Mouse (Mus musculus) mouse trophoblast stem cell (cell line): ENCODE measurements around the gene Tnni2.
"Not testable (repeated sequence)": the region's sequence is repeated elsewhere in the genome, so short reads cannot be mapped to it uniquely, and the experiment has no call there.

Experiments used
- in situ Hi-C, 2 experiments: fragments of 300-500 bp; cut with MseI, MboI; formaldehyde crosslinking; loops; 2 replicates in 1 of 2; 3 replicates in 1 of 2; pipeline ENCODE4 v1.15.1; 2025

The Tnni2 gene

GRCm38 (mm10) chr7:142441585-142441984, at the start of gene Tnni2:
Tnni2 (plus strand) TSS chr7:142441808.
- in situ Hi-C loops = no loop called here

GRCm38 (mm10) chr7:142393191-142393590, 48.4 kb upstream of the Tnni2 start:
- in situ Hi-C loops = no loop called here

- in situ Hi-C loops = no loop called here
Measured at GRCm38 (mm10) chr7:142394261-142395190, 47.1 kb upstream of the Tnni2 start.

GRCm38 (mm10) chr7:142395472-142395871, 46.1 kb upstream of the Tnni2 start:
- in situ Hi-C loops = no loop called here

GRCm38 (mm10) chr7:142396611-142397010, 45.0 kb upstream of the Tnni2 start:
- in situ Hi-C loops = no loop called here

- in situ Hi-C loops = no loop called here
Measured at GRCm38 (mm10) chr7:142398052-142398451, 43.6 kb upstream of the Tnni2 start.

- in situ Hi-C loops = no loop called here
Measured at GRCm38 (mm10) chr7:142399250-142399649, 42.4 kb upstream of the Tnni2 start.

- in situ Hi-C loops = no loop called here
Measured at GRCm38 (mm10) chr7:142400112-142400749, 41.4 kb upstream of the Tnni2 start.

GRCm38 (mm10) chr7:142400750-142401142, 40.9 kb upstream of the Tnni2 start:
- in situ Hi-C loops = no loop called here

- in situ Hi-C loops = no loop called here
Measured at GRCm38 (mm10) chr7:142403591-142403990, 38.0 kb upstream of the Tnni2 start.

- in situ Hi-C loops = not testable (repeated sequence)
Measured at GRCm38 (mm10) chr7:142405134-142405533, 36.5 kb upstream of the Tnni2 start.

GRCm38 (mm10) chr7:142407935-142408334, 33.7 kb upstream of the Tnni2 start:
- in situ Hi-C loops = no loop called here

- in situ Hi-C loops = no loop called here
Measured at GRCm38 (mm10) chr7:142408686-142409085, 32.9 kb upstream of the Tnni2 start.

GRCm38 (mm10) chr7:142409603-142410002, 32.0 kb upstream of the Tnni2 start:
- in situ Hi-C loops = no loop called here

- in situ Hi-C loops = no loop called here
Measured at GRCm38 (mm10) chr7:142413285-142413684, 28.3 kb upstream of the Tnni2 start.

GRCm38 (mm10) chr7:142415314-142415713, 26.3 kb upstream of the Tnni2 start:
- in situ Hi-C loops = no loop called here

- in situ Hi-C loops = no loop called here
Measured at GRCm38 (mm10) chr7:142416225-142416624, 25.4 kb upstream of the Tnni2 start.

- in situ Hi-C loops = no loop called here
Measured at GRCm38 (mm10) chr7:142418027-142418426, 23.6 kb upstream of the Tnni2 start.

GRCm38 (mm10) chr7:142418679-142419078, 22.9 kb upstream of the Tnni2 start:
- in situ Hi-C loops = no loop called here

- in situ Hi-C loops = loop anchor here in 1 of 2 experiments (5.0 kb wide), 1 partner anchor 83 kb away; no protein-coding TSS in a partner anchor
Measured at GRCm38 (mm10) chr7:142419887-142420286, 21.7 kb upstream of the Tnni2 start.

GRCm38 (mm10) chr7:142421826-142422225, 19.8 kb upstream of the Tnni2 start:
- in situ Hi-C loops = loop anchor here in 1 of 2 experiments (5.0 kb wide), 1 partner anchor 85 kb away; no protein-coding TSS in a partner anchor

GRCm38 (mm10) chr7:142425641-142426213, 15.9 kb upstream of the Tnni2 start:
- in situ Hi-C loops = loop anchor here in 1 of 2 experiments (5.0 kb wide), 1 partner anchor 93 kb away; no protein-coding TSS in a partner anchor
